In genomic region chr12:26470042-26470409, GRCm38 (mm10) we compare ENCODE assay signal across 8 mouse cellular contexts. TPM values are rescaled to one million over a fixed set of nuclear protein-coding genes. Genes with fewer than 3 reads are reported as not detected.
DNase-seq lines count a peak whose midpoint lies in the region; ATAC-seq and TF ChIP-seq lines count a peak whose summit lies in the region.

No protein-coding gene starts in this region.

- peak; percentile 45 for DNase-seq in kidney, postnatal 0 days (ENCODE audit: low spot score)
- no peak for DNase-seq in kidney, adult 8-10 months
- DNase-seq in brain, embryonic 14.5 days (ENCODE audit: low read depth): peak; percentile 69
- DNase-seq in hindbrain, embryonic 14.5 days (ENCODE audit: low spot score): peak; percentile 35
- peak; percentile 51 for DNase-seq in midbrain, postnatal 0 days (ENCODE audit: low spot score)
- DNase-seq in layer of hippocampus, adult 18-20 months (ENCODE audit: low spot score in 2 of 2): no peak
- DNase-seq in left cerebral cortex, adult 11 months (ENCODE audit: low spot score): no peak
- DNase-seq in spleen, adult 18-20 months: no peak

- 0 out of 2 replicates have a peak overlapping the region, but pooled peaks have one; percentile 87 for H3K27ac ChIP-seq in kidney, postnatal 0 days
- peak overlapping the region; percentile 91 for H3K27ac ChIP-seq in hindbrain, embryonic 14.5 days
- H3K27ac ChIP-seq in midbrain, postnatal 0 days (ENCODE audit: low read depth, low read length): peak overlapping the region; percentile 97

- peak; percentile 30; the same call in 1 of the 2 replicates for TF ChIP-seq CTCF in kidney, postnatal 0 days (IDR thresholded peaks at IDR 0.05; ENCODE audit: low read depth)
- peak; percentile 16; the same call in 1 of the 2 replicates for TF ChIP-seq CTCF in brain, embryonic 14.5 days (IDR thresholded peaks at IDR 0.05; ENCODE audit: borderline replicate concordance, extremely low read depth, insufficient read depth, insufficient read length)
- peak; percentile 53 for TF ChIP-seq CTCF in midbrain, postnatal 0 days (IDR thresholded peaks at IDR 0.05)

- peaks cover 7% of the 10 kb centered on the region; the same call in 1 of the 2 replicates for H3K4me1 ChIP-seq in kidney, postnatal 0 days (replicated peaks; ENCODE audit: insufficient read depth, low read length)
- H3K4me1 ChIP-seq in hindbrain, embryonic 14.5 days (replicated peaks; ENCODE audit: control insufficient read depth, insufficient read depth, low read length): peaks cover 7% of the 10 kb centered on the region; the same call in 1 of the 2 replicates
- peaks cover 5% of the 10 kb centered on the region; the same call in 1 of the 2 replicates for H3K4me1 ChIP-seq in midbrain, postnatal 0 days (ENCODE audit: insufficient read depth, low read length)

- no peaks in the 10 kb centered on the region for H3K36me3 ChIP-seq in kidney, postnatal 0 days (ENCODE audit: insufficient read depth, low read length)
- H3K36me3 ChIP-seq in hindbrain, embryonic 14.5 days (replicated peaks; ENCODE audit: control insufficient read depth, insufficient read depth): no peaks in the 10 kb centered on the region
- no peaks in the 10 kb centered on the region for H3K36me3 ChIP-seq in midbrain, postnatal 0 days (ENCODE audit: insufficient read depth, low read length)

- H3K9ac ChIP-seq in kidney, postnatal 0 days (ENCODE audit: low read depth, low read length): peak overlapping the region; percentile 80
- peak overlapping the region; percentile 91 for H3K9ac ChIP-seq in hindbrain, embryonic 14.5 days
- peak overlapping the region; percentile 90 for H3K9ac ChIP-seq in midbrain, postnatal 0 days (replicated peaks; ENCODE audit: low read length, poor library complexity, severe bottlenecking)

- H3K4me2 ChIP-seq in kidney, postnatal 0 days (ENCODE audit: low read length): peak overlapping the region; percentile 93
- H3K4me2 ChIP-seq in hindbrain, embryonic 14.5 days (replicated peaks): peak overlapping the region; percentile 98
- H3K4me2 ChIP-seq in midbrain, postnatal 0 days (ENCODE audit: low read depth, low read length, poor library complexity, severe bottlenecking): peak overlapping the region; percentile 91

- H3K9me3 ChIP-seq in kidney, postnatal 0 days (replicated peaks; ENCODE audit: low read length): no peaks in the 10 kb centered on the region
- H3K9me3 ChIP-seq in hindbrain, embryonic 14.5 days (ENCODE audit: control insufficient read depth, low read length): no peaks in the 10 kb centered on the region
- no peaks in the 10 kb centered on the region for H3K9me3 ChIP-seq in midbrain, postnatal 0 days (ENCODE audit: low read length)

- TF ChIP-seq POLR2A in brain, embryonic 14.5 days (IDR thresholded peaks at IDR 0.05; ENCODE audit: borderline replicate concordance, extremely low read depth, insufficient read depth, insufficient read length, poor library complexity, severe bottlenecking): no peak

- peak overlapping the region; percentile 71 for H3K4me3 ChIP-seq in kidney, postnatal 0 days (replicated peaks; ENCODE audit: low read depth, low read length)
- peak overlapping the region; percentile 61 for H3K4me3 ChIP-seq in hindbrain, embryonic 14.5 days (replicated peaks; ENCODE audit: low read length)
- H3K4me3 ChIP-seq in midbrain, postnatal 0 days (ENCODE audit: low read depth, low read length): peak overlapping the region; percentile 62

- H3K27me3 ChIP-seq in kidney, postnatal 0 days (ENCODE audit: insufficient read depth, low read length): no peaks in the 10 kb centered on the region
- no peaks in the 10 kb centered on the region for H3K27me3 ChIP-seq in hindbrain, embryonic 14.5 days (ENCODE audit: control insufficient read depth, insufficient read depth, low read length)
- no peaks in the 10 kb centered on the region for H3K27me3 ChIP-seq in midbrain, postnatal 0 days (ENCODE audit: insufficient read depth, low read length)

- WGBS in kidney, postnatal 0 days: 21% methylated on average over 6 of the region's 6 CpGs
- 21% methylated on average over 6 of the region's 6 CpGs for WGBS in hindbrain, embryonic 14.5 days
- WGBS in midbrain, postnatal 0 days: 17% methylated on average over 6 of the region's 6 CpGs

- ATAC-seq in kidney, postnatal 0 days (replicated peaks; ENCODE audit: low FRiP score, low read depth): 0 out of 2 replicates have a peak, but pooled peaks have one; percentile 2
- ATAC-seq in hindbrain, embryonic 14.5 days (ENCODE audit: low FRiP score): no peak; the same call in 1 of the 2 replicates
- ATAC-seq in midbrain, postnatal 0 days (ENCODE audit: low FRiP score): no peak; the same call in 1 of the 2 replicates

RNA-seq across cellular contexts. Expression of gene Cmpk2, which starts 1.0 kb away (rescaled TPM):
- polyA plus RNA-seq in kidney, postnatal 0 days (2015; fragmentation: Nextera tagmentation; extraction: Ambion mirVana): 13.4 and 15.7 TPM in 2 replicates
- polyA plus RNA-seq in brain, embryonic 14.5 days (2012; rRNA removed): 6.9 and 8.4 TPM in 2 replicates
- 24.2 and 27.4 TPM in 2 replicates for polyA plus RNA-seq in hindbrain, embryonic 14.5 days (2014; fragmentation: Nextera tagmentation; extraction: Ambion mirVana)
- total RNA-seq in midbrain, postnatal 0 days (2014; rRNA removed): 25.2 and 29.5 TPM in 2 replicates
- polyA plus RNA-seq in midbrain, postnatal 0 days (2015; fragmentation: Nextera tagmentation; extraction: Ambion mirVana): 21.2 and 21.8 TPM in 2 replicates
- total RNA-seq in layer of hippocampus, adult 18-20 months (2021): 10 to 100 TPM; 14.5 to 16.2 TPM

RNA-seq across cellular contexts. Expression of gene Rsad2, which starts 13.8 kb away (rescaled TPM):
- polyA plus RNA-seq in kidney, postnatal 0 days (2015; fragmentation: Nextera tagmentation; extraction: Ambion mirVana): 36.2 and 39.0 TPM in 2 replicates
- polyA plus RNA-seq in brain, embryonic 14.5 days (2012; rRNA removed): 0.05 and 0.26 TPM in 2 replicates
- 0.42 and 0.58 TPM in 2 replicates for polyA plus RNA-seq in hindbrain, embryonic 14.5 days (2014; fragmentation: Nextera tagmentation; extraction: Ambion mirVana)
- 1.1 and 1.3 TPM in 2 replicates for total RNA-seq in midbrain, postnatal 0 days (2014; rRNA removed)
- polyA plus RNA-seq in midbrain, postnatal 0 days (2015; fragmentation: Nextera tagmentation; extraction: Ambion mirVana): 0.95 and 0.98 TPM in 2 replicates
- under 1 TPM; 0.48 to 0.84 TPM for total RNA-seq in layer of hippocampus, adult 18-20 months (2021)

RNA-seq across cellular contexts. Expression of gene Rnf144a, which starts 55.0 kb away (rescaled TPM):
- polyA plus RNA-seq in kidney, postnatal 0 days (2015; fragmentation: Nextera tagmentation; extraction: Ambion mirVana): 19.2 and 21.7 TPM in 2 replicates
- polyA plus RNA-seq in brain, embryonic 14.5 days (2012; rRNA removed): 24.3 and 28.3 TPM in 2 replicates
- 19.2 and 22.5 TPM in 2 replicates for polyA plus RNA-seq in hindbrain, embryonic 14.5 days (2014; fragmentation: Nextera tagmentation; extraction: Ambion mirVana)
- total RNA-seq in midbrain, postnatal 0 days (2014; rRNA removed): 32.0 TPM in 2 replicates
- 20.3 and 22.0 TPM in 2 replicates for polyA plus RNA-seq in midbrain, postnatal 0 days (2015; fragmentation: Nextera tagmentation; extraction: Ambion mirVana)
- total RNA-seq in layer of hippocampus, adult 18-20 months (2021): 10 to 100 TPM; 23.4 to 24.4 TPM

Comparison
In these comparisons a context has a peak if more than half of its experiments do, and no peak if none do; other contexts are left out.
1. DNase-seq: peak in kidney, postnatal 0 days (single experiment), brain, embryonic 14.5 days (single experiment), hindbrain, embryonic 14.5 days (single experiment) and midbrain, postnatal 0 days (single experiment); none in kidney, adult 8-10 months (0 of 2), layer of hippocampus, adult 18-20 months (0 of 2), left cerebral cortex, adult 11 months (single experiment) and spleen, adult 18-20 months (0 of 2).
2. RNA of gene Rsad2, which starts 13.8 kb away (polyA plus RNA-seq): 36.2 to 39.0 TPM in kidney, postnatal 0 days; 0.95 to 0.98 TPM in midbrain, postnatal 0 days, 0.42 to 0.58 TPM in hindbrain, embryonic 14.5 days and 0.05 to 0.26 TPM in brain, embryonic 14.5 days; every median in the first group is over 10 times any median in the second.
3. Peak in every context shown above with its lines, with median percentiles within 50 percentile points of each other: H3K27ac ChIP-seq, H3K4me2 ChIP-seq, H3K4me3 ChIP-seq, H3K9ac ChIP-seq and CTCF ChIP-seq.